Mouse (Mus musculus) lung, adult 2 months (tissue): ENCODE data around the gene Srpx.

Source experiments
- CTCF ChIP-seq: fragments of 200-500 bp; IDR thresholded peaks from 2 replicates; pipeline ENCODE4 v1.5.1; 2011; ENCODE audit warnings: mild to moderate bottlenecking, low read length, control low read depth; ENCODE audit not compliant: insufficient read depth
- POLR2A ChIP-seq: fragments of 200-500 bp; IDR thresholded peaks from 2 replicates; pipeline ENCODE4 v1.6.1; 2011; ENCODE audit warnings: low read depth, mild to moderate bottlenecking, control low read depth, low read length, borderline replicate concordance; ENCODE audit errors: extremely low read depth

- no peak for TF ChIP-seq CTCF
- TF ChIP-seq POLR2A, result no peak
Measured at GRCm38 (mm10) chrX:10063361-10063760, 54.1 kb downstream of the Srpx start.
